Mouse (Mus musculus) layer of hippocampus, adult 18-20 months (tissue): ENCODE measurements around the gene Arhgap15. TPM values are rescaled to one million over a fixed set of nuclear protein-coding genes. Genes with fewer than 3 reads are reported as not detected.
A peak's percentile ranks its signal among the peaks of the same experiment; 100 is the strongest.

ENCODE experiments used
- DNase-seq, 2 experiments: peaks; one replicate each; pipeline ENCODE4 v3.0.0; 2022; ENCODE audit warnings: low spot score in 2 of 2
- total RNA-seq, 2 experiments: library from RNA; stranded (reverse); gene quantifications; 2 replicates each; pipeline ENCODE4 v1.2.3; 2021

The Arhgap15 gene
- total RNA-seq, 2 experiments from 2014 or later, result 10.9 to 11.4 TPM

DNA sequence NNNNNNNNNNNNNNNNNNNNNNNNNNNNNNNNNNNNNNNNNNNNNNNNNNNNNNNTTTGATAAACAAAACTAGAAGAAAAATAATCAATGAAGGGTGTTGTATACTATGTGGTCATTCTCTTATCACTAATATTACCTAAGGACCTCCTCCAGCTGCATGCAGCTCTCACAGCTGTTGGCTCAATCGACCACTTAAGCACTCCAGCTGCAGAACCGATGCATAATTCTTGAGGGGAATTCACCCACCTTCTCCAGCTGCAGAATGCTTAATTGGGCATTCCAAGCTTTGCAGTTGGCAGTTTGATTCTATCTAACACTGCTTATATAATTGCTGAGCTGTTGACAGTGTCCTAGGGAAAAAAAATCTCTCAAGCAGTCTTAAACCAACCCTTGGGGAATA lies 663.0 kb downstream of the Arhgap15 start:
- DNase-seq, result no peak

DNA sequence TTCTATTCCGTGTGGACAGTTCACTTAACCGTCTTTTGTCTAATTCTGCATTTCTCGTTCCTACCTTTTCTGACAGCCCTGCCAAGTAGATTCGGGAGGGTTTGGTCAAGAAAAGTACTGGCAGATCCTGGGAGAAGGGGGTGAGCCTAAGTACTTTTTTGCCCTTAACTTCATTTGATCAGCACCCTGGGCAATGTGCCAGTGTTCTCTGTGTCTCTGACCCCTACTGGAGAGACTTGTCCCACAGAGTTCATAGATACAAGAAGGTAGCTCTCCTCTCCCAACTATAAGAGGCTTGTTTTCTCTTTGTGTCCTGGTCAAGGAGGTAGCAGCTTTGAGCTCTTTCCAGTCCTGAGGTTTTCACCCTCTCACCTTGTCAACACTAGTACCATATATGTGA lies 667.7 kb downstream of the Arhgap15 start:
- DNase-seq, result no peak

DNA sequence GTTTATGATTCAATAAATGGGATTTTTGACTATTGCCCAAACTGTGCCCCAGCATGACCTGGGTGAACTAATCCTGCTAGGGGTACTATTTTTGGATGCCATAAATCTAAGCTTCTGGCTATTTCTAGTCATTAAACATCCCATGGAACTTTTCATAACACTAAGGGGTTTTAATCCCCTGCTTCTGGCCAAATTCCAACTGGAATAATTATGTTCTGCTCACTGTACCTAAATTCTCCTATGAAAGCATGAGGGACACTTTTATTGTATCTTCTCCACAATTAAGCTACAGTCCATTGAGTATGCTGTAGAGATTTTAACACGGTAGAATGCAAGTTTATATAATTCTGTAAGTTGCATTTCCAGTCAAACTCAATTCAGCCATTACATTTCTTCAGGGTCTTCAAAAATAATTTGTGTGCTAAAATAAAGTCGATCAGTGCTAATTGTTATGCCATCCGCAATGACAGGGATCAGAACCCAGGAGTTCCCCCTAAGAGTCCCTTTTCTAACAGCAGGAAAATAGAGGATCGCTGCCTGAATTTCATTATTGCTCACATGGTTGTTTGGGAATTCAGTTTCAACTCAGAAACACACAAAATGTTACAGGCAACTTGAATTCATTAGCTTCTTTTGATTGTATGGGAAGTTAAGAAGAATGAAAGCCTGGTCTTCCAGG lies 671.1 kb downstream of the Arhgap15 start:
- no peak for DNase-seq

GRCm38 (mm10) chr2:44430521-44430920 lies 681.9 kb downstream of the Arhgap15 start:
- no peak for DNase-seq

DNA sequence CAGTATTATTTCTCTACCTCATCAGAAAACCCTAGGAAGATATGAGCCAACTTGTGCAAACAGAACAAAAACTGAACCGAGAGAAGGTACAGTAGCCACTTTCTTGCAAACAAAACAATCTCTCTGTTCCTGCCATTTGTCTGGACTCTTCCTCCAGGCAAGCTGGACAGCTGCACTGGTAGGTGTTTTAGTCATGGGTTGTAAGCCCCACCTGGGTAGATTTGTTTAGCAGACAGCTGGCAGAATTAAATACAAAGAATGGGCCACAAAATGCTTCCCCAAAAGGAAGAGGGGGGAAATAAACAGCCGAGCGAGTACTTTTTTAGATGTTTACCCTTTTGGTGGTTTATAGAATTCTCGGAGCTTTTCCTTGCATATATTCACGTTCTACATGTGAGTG lies 688.0 kb downstream of the Arhgap15 start:
- DNase-seq, result no peak

- DNase-seq, result peak in 1 of 2 experiments; percentile 6
These were observed 689.0 kb downstream of the Arhgap15 start for GRCm38 (mm10) chr2:44437496-44438057.

DNA sequence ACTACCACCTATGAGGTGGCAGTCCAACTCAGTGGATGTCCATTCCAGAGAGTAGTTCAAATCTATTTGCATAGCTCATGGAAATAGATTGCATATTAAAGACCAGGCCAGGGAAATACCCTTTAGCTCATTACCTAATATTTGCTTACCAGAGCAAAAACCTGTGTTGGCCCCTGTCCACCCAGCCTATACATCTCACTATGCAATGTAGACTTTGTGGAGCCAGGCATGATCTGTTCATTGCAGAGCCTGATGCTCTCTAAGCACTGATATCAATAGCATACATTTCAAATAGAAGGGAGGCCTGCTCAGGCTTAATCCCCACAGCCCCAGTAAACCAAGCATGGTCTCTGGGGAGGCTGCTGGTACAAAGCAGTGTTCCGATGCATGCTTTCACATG lies 689.4 kb downstream of the Arhgap15 start:
- no peak for DNase-seq

DNA sequence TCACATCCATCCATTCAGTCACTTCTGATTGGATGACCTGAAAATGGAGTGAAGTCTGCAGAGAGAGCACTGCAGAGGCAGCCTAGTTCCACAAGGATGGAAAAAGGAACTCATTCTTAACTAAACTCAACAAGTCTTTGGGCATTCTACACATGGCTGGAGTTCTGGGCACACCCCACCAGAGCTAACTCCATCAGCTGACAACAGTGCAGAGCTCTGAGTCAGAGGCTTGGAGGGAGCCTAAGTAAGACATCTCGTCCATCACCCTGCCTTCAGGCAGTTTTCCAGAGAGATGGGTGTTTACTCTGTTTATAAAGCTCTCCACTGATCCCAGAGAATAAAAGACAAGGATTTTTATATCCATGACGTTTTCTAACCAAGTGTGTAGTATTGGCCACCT lies 696.3 kb downstream of the Arhgap15 start:
- DNase-seq, result no peak

Other genes with a start within 250 kb of the Arhgap15 start
- gene Kynu, start 193.5 kb upstream of the Arhgap15 start, total RNA-seq, result not detected